Mouse (Mus musculus): ENCODE results near the gene Jak1.

The Jak1 gene

GRCm38 (mm10) chr4:101192241-101192976 is 72.7 kb downstream of the Jak1 start:
- no peak for DNase-seq (ENCODE audit: low read depth, low spot score)

GRCm38 (mm10) chr4:101187381-101187780 is 77.7 kb downstream of the Jak1 start:
- no peak for DNase-seq (ENCODE audit: low read depth, low spot score)

GRCm38 (mm10) chr4:101186591-101186990 is 78.5 kb downstream of the Jak1 start:
- DNase-seq (ENCODE audit: low read depth, low spot score): no peak

- DNase-seq (ENCODE audit: low read depth, low spot score): no peak
These were observed 79.9 kb downstream of the Jak1 start for GRCm38 (mm10) chr4:101185216-101185615.

GRCm38 (mm10) chr4:101182603-101183011 is 82.5 kb downstream of the Jak1 start:
- no peak for DNase-seq (ENCODE audit: low read depth, low spot score)

GRCm38 (mm10) chr4:101180681-101181080 is 84.4 kb downstream of the Jak1 start:
- no peak for DNase-seq (ENCODE audit: low read depth, low spot score)

GRCm38 (mm10) chr4:101179836-101180235 is 85.2 kb downstream of the Jak1 start:
- no peak for DNase-seq (ENCODE audit: low read depth, low spot score)

- no peak for DNase-seq (ENCODE audit: low read depth, low spot score)
These were observed 86.0 kb downstream of the Jak1 start for GRCm38 (mm10) chr4:101179076-101179475.

GRCm38 (mm10) chr4:101177796-101178195 is 87.3 kb downstream of the Jak1 start:
- DNase-seq (ENCODE audit: low read depth, low spot score): no peak

- DNase-seq (ENCODE audit: low read depth, low spot score): no peak
These were observed 89.0 kb downstream of the Jak1 start for GRCm38 (mm10) chr4:101176123-101176522.

- DNase-seq (ENCODE audit: low read depth, low spot score): no peak
These were observed 90.0 kb downstream of the Jak1 start for GRCm38 (mm10) chr4:101174916-101175625.

- no peak for DNase-seq (ENCODE audit: low read depth, low spot score)
These were observed 92.3 kb downstream of the Jak1 start for GRCm38 (mm10) chr4:101172738-101173137.

- peak; percentile 29 for DNase-seq (ENCODE audit: low read depth, low spot score)
These were observed 96.8 kb downstream of the Jak1 start for GRCm38 (mm10) chr4:101168189-101168778.

GRCm38 (mm10) chr4:101167777-101168176 is 97.3 kb downstream of the Jak1 start:
- no peak for DNase-seq (ENCODE audit: low read depth, low spot score)

- no peak for DNase-seq (ENCODE audit: low read depth, low spot score)
These were observed 99.3 kb downstream of the Jak1 start for GRCm38 (mm10) chr4:101165776-101166175.

- no peak for DNase-seq (ENCODE audit: low read depth, low spot score)
These were observed 100.4 kb downstream of the Jak1 start for GRCm38 (mm10) chr4:101164673-101165072.

- no peak for DNase-seq (ENCODE audit: low read depth, low spot score)
These were observed 100.9 kb downstream of the Jak1 start for GRCm38 (mm10) chr4:101164189-101164588.

GRCm38 (mm10) chr4:101160821-101161220 is 104.3 kb downstream of the Jak1 start:
- no peak for DNase-seq (ENCODE audit: low read depth, low spot score)

- DNase-seq (ENCODE audit: low read depth, low spot score): no peak
These were observed 105.8 kb downstream of the Jak1 start for GRCm38 (mm10) chr4:101159191-101159764.

GRCm38 (mm10) chr4:101158282-101158681 is 106.8 kb downstream of the Jak1 start:
- DNase-seq (ENCODE audit: low read depth, low spot score): no peak

- no peak for DNase-seq (ENCODE audit: low read depth, low spot score)
These were observed 107.6 kb downstream of the Jak1 start for GRCm38 (mm10) chr4:101157476-101157875.

GRCm38 (mm10) chr4:101155541-101155940 is 109.5 kb downstream of the Jak1 start:
- DNase-seq (ENCODE audit: low read depth, low spot score): no peak
